Mouse (Mus musculus) CD8-positive naive resting alpha-beta T cell, adult 2 months (primary cell): ENCODE data around the gene Galp.

Experiments used
- DNase-seq, 2 experiments: peaks; one replicate each; pipeline ENCODE4 v3.0.0; 2022; ENCODE audit warnings: low read depth in 2 of 2, low spot score in 2 of 2

Galp gene

DNA sequence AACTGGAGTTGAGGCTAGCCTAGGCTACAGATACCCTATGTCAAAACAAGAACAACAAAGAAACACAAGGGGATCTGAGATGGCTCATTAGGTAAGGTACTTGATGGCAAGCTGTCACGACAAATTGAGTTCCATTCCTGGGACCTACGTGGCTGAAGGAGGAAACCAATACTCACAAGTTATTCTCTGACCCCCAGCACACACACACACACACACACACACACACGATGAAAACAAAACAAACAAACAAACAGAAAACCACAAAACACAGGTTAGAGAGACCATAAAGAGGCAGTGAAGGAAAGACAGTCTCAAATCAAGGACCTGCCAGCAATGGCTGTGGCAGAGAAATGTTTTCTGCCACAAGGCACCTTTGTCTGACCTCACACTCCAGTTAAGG is at the start of gene Galp:
TSS of gene Galp (plus strand) at position 301 of the 400 bp plus-strand sequence.
- no peak for DNase-seq

DNA sequence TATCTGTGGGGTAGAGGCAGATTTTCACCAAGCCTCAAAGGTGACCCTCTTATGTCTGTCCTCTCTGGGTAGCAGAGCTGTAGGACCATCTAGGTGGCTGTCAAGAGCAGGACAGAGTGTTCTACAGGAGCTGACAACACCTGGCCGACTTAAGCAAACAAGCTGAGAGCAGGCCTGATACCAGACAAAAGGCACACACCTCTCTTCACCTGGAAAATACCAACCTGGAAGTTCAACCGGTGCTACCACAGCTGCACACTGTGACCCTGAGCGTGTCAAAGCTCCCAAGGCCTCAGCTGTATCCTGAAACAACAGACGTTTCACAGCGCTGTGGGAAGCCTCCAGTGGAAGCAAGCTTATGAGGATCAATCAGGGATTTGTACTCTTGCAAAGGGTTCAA is 49.2 kb upstream of the Galp start:
- DNase-seq, result no peak

DNA sequence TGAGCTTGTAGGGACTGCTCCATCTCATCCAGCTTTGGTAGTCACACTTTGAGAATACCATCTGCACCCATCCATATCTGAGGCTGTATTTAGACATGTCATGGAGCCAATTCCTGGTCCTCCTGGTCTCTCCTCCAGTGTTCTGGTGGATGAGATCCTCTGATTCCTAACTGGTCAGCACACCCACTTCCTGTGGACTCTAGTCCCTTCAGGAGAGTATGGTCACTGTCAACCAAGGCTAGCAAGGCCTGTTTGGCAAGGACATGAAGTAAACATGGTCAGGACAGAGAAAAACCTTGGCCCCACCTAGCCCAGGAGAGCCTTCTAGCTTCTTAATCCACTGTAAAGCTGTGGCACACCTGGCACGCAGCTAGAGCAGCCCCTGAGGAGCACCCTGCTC is 45.6 kb upstream of the Galp start:
- no peak for DNase-seq

DNA sequence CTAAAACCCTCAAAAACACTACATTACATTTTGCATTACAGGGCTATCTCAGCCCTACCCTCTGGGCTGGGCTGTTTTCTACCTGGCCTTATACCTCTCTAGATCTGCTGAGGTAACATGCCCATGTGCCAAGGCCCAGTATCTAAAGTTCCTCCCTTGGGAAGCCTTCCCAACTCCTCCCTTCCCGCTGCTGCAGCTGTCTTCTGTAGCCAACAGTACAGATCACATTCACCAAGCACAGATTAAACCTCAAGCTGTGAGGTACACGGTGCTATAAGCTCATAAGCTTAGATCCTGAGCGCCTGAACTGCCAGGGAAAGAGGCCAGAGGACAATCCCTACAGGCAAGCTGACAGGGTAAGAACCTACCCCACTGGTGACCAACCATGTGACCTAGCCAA is 44.9 kb upstream of the Galp start:
- DNase-seq, result no peak

DNA sequence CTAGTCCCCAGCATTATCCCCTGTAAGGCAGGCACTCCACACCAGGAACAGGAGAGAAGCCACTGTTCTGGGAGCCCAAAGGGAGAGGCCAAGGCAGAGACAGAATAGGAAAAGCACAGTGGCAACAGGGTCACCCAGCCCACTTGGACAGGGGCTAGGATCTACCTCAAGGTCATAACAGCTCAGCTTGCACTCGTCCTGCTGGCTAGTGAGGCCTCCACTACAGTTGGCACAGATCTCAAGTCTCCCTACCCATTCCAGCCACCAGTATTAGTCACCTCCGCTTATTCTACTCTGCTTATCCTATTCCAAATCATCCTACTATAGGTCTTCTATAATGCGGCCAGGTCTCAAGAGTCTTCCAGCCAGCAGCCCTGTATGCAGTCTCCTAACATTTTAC is 43.8 kb upstream of the Galp start:
- no peak for DNase-seq

DNA sequence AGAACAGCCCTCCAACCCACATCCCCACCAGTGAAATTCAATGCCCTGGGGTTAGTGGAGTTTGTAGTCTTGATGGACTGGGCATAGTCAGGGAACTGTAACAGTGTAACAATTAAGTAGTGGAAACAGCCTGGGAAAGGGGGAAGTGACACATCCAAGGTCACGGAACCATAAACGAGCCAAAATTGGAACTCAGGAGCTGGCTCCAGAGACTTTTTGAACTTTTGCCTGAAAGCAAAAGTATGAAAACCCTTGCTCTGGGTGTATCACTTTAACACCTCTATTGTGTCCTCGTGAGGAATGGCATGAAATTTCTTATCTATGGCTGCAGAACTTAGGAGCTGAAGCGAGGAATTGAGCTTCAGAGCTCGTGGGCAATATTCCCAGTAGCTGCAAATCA is 42.7 kb upstream of the Galp start:
- DNase-seq, result no peak

DNA sequence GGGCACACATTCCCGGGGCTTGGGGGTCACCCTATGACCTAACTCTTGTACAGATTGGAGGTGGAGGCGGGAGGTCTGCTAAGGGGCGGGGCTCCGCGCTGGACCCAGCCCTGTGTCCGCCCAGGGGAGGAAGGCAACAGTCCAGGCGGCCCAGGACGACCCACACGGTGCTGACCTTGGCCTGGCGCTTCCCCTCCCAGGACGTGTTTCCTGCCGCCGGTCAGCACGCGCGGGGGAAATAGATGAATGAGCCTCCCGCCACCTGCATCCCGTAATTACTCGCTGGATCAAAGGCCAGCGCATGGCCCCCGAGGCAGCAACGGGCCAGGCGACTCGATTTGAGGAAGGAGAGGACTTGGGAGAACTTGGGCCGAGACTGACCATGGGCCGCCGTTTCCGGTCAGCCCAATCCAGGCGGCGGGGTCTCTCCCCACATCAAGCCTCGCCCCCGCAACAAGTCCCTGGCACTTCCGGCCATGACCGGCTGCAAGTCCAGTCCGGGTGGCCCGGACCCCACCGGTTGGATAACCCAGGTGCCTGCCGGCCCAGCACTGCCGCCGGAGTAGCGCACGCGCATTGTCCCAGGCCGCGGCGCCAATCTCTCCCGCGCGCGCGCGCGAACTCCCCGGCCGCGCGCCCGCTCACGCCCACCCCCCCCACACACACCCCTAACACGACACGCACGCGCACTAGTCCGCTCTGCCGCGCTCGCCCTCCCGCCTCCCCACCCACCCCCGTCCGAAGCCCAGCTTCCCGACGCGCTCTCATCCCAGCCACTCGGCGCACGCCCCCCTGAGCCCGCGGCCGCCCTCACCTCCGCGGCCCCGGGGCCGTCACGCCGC is 41.6 kb upstream of the Galp start:
- DNase-seq, result peak; percentile 41 to 45

DNA sequence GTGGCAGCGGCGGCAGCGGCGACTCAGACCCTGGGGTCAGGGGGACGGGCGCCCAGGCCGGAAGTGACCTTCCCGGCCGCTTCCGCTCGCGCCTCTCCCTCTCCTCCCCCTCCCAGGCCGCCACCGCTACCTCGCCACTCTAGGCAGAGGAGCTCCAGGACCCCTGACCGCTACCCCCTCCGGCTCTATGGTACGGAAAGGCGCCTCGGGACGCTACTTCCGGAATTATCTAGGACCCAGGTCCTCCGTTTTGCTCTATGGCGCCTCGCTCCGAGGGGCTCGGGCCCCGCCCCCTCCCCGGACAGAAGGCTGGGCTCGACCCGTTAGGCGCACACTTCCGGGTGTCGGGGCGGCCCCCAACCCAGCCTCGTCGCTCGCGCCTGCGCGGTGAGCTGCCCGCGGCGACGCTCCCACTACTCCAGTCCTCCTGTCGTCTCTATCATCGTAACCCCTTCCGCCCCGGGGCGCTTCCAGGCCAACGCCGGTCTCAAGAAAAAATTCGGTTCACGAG is 40.9 kb upstream of the Galp start, which contains the start of gene Zfp787:
TSS of gene Zfp787 (minus strand) at position 97 of the 511 bp plus-strand sequence.
- peak; percentile 80 to 81 for DNase-seq

DNA sequence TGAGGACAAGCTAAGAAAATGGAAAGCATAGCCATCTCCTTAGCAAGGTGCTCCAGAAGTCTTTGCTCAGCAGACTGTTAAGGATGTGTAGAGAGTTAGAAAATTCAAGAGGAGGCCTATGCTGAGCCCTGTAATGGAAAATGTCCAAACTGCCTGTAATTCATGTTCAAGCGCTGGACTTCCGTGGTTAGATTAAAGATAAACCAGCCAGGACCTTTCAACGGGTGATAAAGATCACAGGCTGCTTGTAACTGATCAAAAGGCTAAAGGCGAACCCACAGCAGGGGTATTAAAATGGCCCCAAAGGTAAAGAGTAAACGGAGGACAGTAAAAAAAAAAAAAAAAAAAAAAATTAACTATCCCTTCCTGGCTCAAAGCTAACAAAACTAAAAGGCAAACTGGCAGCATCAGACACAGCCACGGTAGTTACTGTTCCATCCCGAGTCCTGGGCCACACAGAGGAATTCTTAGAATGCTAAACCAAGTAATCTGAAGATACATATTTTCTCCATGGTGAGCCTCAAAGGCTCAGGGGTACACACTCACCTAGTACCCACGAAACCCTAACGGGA is 39.9 kb upstream of the Galp start:
- DNase-seq, result no peak

DNA sequence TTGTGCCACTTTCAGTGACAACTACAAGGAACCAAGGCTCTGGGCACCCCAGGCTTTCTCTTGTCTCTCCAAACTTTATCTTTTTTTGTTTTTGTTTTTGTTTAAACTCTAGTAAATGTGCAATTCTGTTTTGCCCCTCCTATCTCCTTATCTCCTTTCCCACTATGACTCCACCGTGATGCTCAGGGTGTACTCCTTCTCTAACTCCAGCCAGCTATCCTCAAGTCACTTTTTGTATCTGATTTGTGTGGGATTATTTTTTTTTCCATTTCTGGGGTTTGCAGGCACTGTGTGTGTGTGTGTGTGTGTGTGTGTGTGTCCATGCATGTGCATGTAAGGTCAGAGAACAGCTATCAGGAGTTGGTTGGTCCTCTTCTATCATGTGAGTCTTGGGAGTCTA is 39.4 kb upstream of the Galp start:
- no peak for DNase-seq

DNA sequence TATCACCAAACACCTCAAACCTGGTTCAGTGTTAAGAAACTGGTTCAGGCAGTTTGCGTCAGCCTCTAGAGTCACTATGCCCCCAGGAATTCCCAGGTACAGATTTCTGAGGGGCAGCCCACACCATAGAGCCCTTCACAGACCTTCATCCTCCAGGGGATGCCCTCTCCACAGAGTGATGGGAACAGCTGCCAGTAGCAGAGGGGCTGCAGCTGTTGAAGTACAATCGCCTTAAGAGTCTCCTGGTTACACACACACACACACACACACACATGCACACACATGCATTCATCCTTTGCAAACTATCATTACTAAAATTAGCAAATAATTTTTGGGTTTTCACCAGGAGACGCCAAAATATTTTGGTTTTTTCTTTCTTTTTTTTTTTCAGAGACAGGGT is 37.3 kb upstream of the Galp start:
- no peak for DNase-seq

DNA sequence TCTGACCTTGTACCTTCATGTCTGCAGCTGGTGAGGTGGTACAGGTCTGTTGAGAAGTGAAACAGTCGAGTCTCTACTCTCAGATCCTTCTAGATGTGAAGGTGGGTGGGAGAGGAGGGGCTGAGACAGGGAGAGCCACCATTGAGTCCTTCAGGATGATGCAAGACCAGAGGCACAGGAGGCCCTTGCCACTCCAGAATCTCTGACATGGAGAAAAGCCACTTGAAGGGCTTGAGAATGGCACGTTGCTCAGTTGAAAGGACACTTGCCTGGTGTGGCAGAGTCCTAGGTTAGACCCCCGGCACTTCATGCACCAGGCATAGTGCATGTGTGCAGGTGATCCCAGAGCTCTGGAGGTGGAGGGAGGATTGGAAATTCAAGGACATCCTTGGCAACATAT is 35.3 kb upstream of the Galp start:
- DNase-seq, result no peak

DNA sequence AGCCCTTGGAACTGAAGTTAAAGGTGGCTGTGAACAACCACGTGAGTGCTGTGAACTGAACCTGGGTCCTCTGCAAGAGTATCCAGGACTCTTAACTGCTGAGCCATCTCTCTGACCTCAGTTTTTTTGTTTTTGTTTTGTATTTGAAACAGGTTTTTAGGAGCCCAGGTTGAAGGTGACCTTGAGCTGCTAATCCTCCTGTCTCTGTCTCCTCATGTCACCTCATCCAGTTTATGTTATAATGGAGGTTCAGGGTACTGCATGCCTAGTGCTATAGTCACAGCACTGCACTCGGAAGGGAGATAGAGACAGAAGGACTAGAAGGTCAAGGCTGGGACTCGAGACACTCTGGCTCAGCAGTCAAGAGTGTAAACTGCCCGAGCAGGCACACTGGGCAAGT is 34.7 kb upstream of the Galp start:
- no peak for DNase-seq

DNA sequence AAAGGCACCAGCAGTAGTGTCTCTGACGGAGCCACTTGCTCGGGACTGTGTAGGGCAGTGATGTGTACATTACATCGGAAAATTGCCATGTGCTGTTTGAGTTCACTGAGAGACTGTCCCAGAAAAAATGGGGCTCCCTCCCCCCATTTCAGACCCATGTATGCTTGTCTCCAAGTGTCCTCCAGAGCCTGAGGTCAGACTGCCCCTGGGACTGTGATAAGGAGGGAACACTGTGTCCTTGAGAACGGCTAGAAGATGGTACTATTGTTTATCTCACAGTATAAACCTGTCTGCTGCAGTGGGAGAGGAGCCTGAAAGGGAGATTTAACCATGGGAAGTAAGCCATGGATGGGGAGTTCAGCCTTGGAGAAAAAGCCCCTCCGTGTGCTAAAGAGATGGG is 32.2 kb upstream of the Galp start:
- DNase-seq, result no peak

DNA sequence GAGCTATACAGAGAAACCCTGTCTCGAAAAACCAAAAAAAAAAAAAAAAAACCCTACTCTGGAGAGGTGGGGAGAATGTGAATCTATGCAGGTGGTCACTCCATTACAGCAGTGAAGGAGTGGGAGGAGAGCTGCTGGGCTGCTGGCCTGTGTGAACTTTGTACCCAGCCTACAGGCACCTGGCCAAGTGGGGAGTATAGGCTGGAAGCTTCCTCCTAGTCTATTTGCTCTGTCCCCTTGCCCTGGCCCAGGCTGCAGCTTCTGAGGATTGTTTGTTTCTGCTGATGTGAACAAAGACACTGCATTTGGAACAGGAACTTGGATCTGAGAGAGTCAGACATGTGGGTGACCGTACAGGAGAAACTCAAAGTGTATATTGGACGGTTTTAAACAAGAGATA is 27.5 kb upstream of the Galp start:
- DNase-seq, result no peak

DNA sequence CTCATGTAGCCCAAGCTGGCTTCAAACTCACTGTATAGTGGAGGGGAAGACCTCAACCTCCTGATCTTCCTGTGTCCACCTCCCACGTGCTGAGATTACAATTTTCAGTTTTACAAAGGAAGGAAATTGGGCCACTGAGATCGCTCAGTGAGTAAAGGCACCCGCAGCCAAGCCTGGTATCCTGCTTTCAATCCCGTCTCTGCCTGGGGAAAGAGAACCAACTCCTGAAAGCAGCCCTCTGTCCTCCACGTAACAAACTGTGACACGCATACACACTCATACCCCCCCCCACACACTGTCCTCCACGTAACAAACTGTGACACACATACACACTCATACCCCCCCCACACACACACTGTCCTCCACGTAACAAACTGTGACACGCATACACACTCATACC is 26.5 kb upstream of the Galp start:
- DNase-seq, result no peak

DNA sequence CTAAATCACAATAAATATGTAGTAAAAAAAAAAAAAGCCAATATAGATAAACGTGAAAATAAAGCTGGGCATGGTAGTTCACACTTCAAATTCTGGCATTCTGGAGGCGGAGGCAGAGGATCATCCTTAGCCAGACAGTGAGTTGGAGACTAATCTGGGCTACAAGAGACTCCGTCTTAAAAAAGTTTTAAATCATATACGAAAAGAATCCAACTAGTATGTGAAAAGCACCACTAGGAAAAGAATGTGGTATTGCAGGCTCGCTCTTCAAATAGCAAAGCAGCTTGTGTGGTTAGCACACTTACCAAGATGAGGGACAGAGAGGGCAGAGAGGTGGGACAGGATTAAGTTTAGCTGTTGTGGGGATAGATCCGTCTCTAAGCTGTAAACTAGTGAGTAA is 26.0 kb upstream of the Galp start:
- no peak for DNase-seq

DNA sequence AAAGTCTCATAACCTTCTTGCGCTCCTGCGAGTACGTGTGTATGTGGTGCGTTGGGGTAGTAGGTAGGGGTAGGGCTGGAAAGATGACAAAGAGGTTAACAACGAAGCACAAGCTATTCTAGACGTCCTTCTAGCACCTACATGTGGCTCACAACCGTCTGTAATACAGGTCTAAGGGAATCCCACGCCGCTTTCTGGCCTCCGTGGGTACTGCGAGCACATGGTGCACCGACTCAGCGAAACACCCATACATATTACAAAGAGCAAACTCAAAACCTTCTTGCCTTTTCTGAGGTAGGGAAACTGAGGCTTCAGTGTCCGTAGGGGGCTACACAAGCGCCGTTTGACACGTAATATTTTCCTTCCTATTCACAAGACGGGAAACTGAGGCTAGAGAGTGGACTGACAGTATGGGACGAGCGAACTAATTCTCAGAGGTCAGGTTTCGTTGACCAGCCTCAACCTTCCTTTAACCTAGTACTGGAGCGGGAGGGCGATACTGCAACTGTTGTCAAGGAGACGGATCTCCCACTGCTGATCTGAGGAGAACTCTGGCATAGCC is 25.4 kb upstream of the Galp start:
- peak; percentile 56 to 76 for DNase-seq

DNA sequence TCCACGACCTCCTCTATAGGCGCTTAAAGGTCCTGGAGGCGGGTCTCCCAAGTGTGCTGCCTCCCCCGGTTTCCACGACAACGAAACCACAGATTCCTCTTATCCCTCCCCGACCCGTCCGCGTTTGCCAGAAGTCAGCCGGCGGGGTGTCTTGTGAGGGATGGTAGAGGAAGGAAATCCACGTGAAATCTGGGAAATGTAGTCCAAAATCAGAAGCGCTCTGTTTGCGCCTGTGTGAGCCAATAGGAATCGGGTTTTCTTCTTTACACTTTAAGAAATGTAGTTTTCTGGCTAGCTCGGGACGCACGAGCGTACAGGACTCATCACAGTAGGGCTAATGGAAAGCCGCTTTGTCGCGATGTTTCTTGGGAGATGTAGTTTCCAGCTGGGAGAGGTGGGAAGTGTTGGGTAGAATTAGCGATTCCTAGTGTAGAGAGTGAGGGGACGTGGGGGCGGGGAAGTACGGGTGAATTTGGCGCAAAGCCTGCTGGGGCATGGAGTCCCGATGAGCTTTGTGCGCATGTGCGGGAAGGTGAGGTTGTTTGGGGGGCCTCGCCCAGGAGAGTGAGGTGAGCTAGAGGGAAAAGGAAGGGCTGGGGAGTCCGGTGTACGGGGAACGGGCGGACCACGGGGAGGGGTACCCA is 24.8 kb upstream of the Galp start, which contains the start of gene Zfp444:
TSS of gene Zfp444 (plus strand) at position 221 of the 644 bp plus-strand sequence.
- DNase-seq, result peak; percentile 94 to 95

DNA sequence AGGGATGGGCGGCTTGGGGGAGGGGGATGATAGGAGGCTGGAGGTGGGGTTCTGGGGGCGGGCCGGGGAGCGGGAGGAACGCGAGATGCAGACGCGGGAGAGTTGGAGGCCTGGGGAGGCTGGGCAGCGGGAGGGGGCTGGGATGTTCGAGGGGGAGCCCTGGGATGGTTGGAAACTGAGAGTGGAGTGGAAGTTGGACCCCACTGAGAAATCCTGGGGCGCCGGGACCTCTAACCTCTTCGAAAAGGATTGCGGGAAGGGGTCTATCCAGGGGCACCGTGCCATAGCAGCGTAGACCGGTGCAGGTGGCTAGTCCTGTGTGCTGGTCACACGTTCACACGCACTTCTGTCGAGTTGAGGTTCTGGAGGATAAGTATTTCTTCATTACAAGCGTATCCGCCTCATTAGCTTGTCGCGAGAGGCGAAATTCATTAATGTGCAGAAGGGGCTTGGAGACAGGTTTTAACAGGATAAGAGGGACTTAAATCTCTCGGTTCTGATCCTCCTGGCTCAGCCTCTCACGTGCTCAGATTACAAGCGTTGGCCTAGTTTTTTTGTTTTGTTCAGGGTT is 24.1 kb upstream of the Galp start:
- DNase-seq, result peak in 1 of 2 experiments; percentile 10

DNA sequence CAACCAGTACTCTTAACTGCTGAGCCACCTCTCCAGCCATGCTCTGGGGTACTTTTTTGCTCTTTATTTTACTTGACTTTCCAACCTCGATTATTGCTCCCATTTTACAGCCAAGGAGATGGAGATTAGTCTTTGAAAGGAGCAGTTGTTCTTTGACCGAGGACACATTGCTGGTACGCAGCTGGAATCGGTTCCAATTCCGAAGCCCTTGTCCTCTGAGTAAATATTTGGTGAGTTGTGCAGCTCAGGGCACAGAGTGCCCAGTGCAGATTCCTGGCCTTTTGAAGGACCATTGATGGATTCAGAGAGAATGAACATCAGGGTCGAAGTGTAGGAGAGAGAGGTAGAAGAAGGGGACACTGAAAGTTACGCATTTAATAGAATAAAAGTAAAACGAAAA is 23.0 kb upstream of the Galp start:
- no peak for DNase-seq
